Comparison of ENCODE assay signal across 8 mouse cellular contexts in the genomic region with DNA sequence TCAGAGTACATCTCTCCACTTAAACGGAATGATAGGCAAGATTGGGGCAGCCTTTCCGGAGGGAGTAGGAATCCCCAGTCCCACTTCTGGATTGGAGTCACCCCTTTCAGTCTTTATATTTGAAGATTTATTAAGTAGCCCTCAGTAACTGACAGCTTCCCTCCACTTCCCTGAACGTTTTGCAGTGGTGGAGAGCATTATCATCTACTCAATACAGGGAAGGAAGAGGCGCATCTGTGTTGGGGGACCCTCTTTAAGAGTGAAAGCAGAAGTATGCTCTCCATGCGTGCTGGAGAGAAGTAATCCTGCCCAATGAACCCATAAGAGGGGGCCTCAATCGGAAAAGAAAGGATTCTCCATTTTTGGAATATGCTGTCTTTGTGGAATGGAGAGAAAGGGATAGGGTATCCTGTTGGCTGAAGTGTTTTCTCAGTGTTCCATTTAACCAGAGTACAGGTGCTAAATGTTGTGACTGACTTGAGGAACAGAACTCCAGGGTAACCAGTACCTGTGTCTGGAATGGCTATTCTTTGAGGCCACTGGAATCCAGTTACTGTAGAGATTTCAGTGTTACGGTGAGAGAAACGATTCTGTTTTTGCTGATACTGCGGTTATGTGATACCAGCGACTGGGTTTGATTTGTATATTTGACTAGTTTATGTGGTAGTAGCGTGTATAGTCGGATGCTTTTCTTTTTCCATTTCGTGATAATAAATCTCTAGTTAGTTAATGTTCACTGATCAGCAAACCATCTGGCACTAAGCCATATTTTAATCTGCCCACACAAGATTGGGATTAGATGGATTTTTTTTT. TPM values are rescaled to one million over a fixed set of nuclear protein-coding genes. Genes with fewer than 3 reads are reported as not detected.
A peak's percentile ranks its signal among the peaks of the same experiment; 100 is the strongest.
DNase-seq lines count a peak whose midpoint lies in the region; ATAC-seq and TF ChIP-seq lines count a peak whose summit lies in the region.

No protein-coding gene starts in this region.

- TF ChIP-seq CTCF in liver, adult 2 months (IDR thresholded peaks at IDR 0.05; ENCODE audit: low read depth, low read length): no peak

- DNase-seq in liver, adult 2 months (ENCODE audit: extremely low read depth, low read depth, low spot score): peak; percentile 37
- DNase-seq in liver: no peak
- peak; percentile 14 for DNase-seq in R1 (ENCODE audit: low read depth, low spot score)
- DNase-seq in urinary bladder, postnatal 36 days (ENCODE audit: low spot score in 2 of 2): no peak
- no peak for DNase-seq in layer of hippocampus, postnatal 36 days

- ATAC-seq in forebrain, embryonic 15.5 days (replicated peaks): peak; percentile 17; the same call in 1 of the 2 replicates
- no peak for ATAC-seq in intestine, embryonic 16.5 days

- WGBS in liver, adult 2 months: 3% methylated on average over 13 of the region's 13 CpGs
- 6% methylated on average over 13 of the region's 13 CpGs for WGBS in forebrain, embryonic 15.5 days
- WGBS in intestine, embryonic 16.5 days: 2% methylated on average over 13 of the region's 13 CpGs

- no peaks in the 10 kb centered on the region for H3K9me3 ChIP-seq in forebrain, embryonic 15.5 days
- no peaks in the 10 kb centered on the region for H3K9me3 ChIP-seq in intestine, embryonic 16.5 days (ENCODE audit: control insufficient read depth, low read length)

- no peak for TF ChIP-seq POLR2A in liver, adult 2 months (IDR thresholded peaks at IDR 0.05; ENCODE audit: extremely low read depth, insufficient read depth, low read length)
- no peak for TF ChIP-seq POLR2A in myocyte (IDR thresholded peaks at IDR 0.05; ENCODE audit: insufficient read length, low read depth)

- H3K27ac ChIP-seq in liver, adult 2 months (replicated peaks; ENCODE audit: insufficient read depth, low read depth, low read length): peak overlapping the region; percentile 47
- H3K27ac ChIP-seq in forebrain, embryonic 15.5 days (replicated peaks): peak overlapping the region; percentile 87; the same call in 1 of the 2 replicates
- peak overlapping the region; percentile 89 for H3K27ac ChIP-seq in intestine, embryonic 16.5 days (ENCODE audit: low read length)

- peaks cover 8% of the 10 kb centered on the region for H3K4me1 ChIP-seq in liver, adult 2 months (ENCODE audit: control insufficient read depth, insufficient read depth, low read length)
- H3K4me1 ChIP-seq in forebrain, embryonic 15.5 days: peaks cover 33% of the 10 kb centered on the region
- H3K4me1 ChIP-seq in intestine, embryonic 16.5 days (ENCODE audit: control insufficient read depth, insufficient read depth, low read length): peaks cover 19% of the 10 kb centered on the region

- peak overlapping the region; percentile 99 for H3K9ac ChIP-seq in liver, adult 2 months (ENCODE audit: low read depth, low read length)
- H3K9ac ChIP-seq in forebrain, embryonic 15.5 days (replicated peaks): peak overlapping the region; percentile 84
- H3K9ac ChIP-seq in intestine, embryonic 16.5 days (ENCODE audit: low read depth, low read length): peak overlapping the region; percentile 94

- peaks cover 24% of the 10 kb centered on the region for H3K79me2 ChIP-seq in liver, adult 2 months (ENCODE audit: control insufficient read depth, insufficient read depth, low read length)
- peaks cover 55% of the 10 kb centered on the region for H3K79me2 ChIP-seq in myocyte (ENCODE audit: control insufficient read depth, insufficient read depth)

- no peaks in the 10 kb centered on the region for H3K36me3 ChIP-seq in liver, adult 2 months (ENCODE audit: control insufficient read depth, insufficient read depth, low read length)
- no peaks in the 10 kb centered on the region for H3K36me3 ChIP-seq in forebrain, embryonic 15.5 days
- H3K36me3 ChIP-seq in intestine, embryonic 16.5 days (ENCODE audit: control insufficient read depth, insufficient read depth, low read length): no peaks in the 10 kb centered on the region
- H3K36me3 ChIP-seq in myocyte (ENCODE audit: control insufficient read depth, insufficient read depth): no peaks in the 10 kb centered on the region

- no peaks in the 10 kb centered on the region for H3K27me3 ChIP-seq in liver, adult 2 months (ENCODE audit: control insufficient read depth, insufficient read depth, low read length)
- no peaks in the 10 kb centered on the region for H3K27me3 ChIP-seq in forebrain, embryonic 15.5 days
- H3K27me3 ChIP-seq in intestine, embryonic 16.5 days (replicated peaks; ENCODE audit: control insufficient read depth, insufficient read depth, low read length): no peaks in the 10 kb centered on the region
- H3K27me3 ChIP-seq in myocyte (ENCODE audit: control insufficient read depth, insufficient read depth, insufficient read length): no peaks in the 10 kb centered on the region

- H3K4me3 ChIP-seq in liver, adult 2 months (ENCODE audit: insufficient read depth, low read depth, low read length): peak overlapping the region; percentile 100
- peak overlapping the region; percentile 87 for H3K4me3 ChIP-seq in forebrain, embryonic 15.5 days
- peak overlapping the region; percentile 87 for H3K4me3 ChIP-seq in intestine, embryonic 16.5 days (ENCODE audit: low read length)
- H3K4me3 ChIP-seq in myocyte: peak overlapping the region; percentile 36

- peak overlapping the region; percentile 55 for H3K4me2 ChIP-seq in forebrain, embryonic 15.5 days (replicated peaks)
- H3K4me2 ChIP-seq in intestine, embryonic 16.5 days (ENCODE audit: low read depth, low read length): peak overlapping the region; percentile 68
- peak overlapping the region; percentile 94 for H3K4me2 ChIP-seq in myocyte (ENCODE audit: low read depth)

- H3ac ChIP-seq in myocyte (ENCODE audit: control insufficient read depth, insufficient read length): peak overlapping the region; percentile 67

TF ChIP-seq in myocyte, 11 proteins besides CTCF, POLR2A, EP300 and RAD21:
- no peak for TF ChIP-seq MAX (IDR thresholded peaks at IDR 0.05; ENCODE audit: low read depth)
- no peak for TF ChIP-seq REST (IDR thresholded peaks at IDR 0.05; ENCODE audit: insufficient read depth, insufficient read length)
- TF ChIP-seq CEBPB (IDR thresholded peaks at IDR 0.05; ENCODE audit: insufficient read depth, poor library complexity, severe bottlenecking): no peak
- TF ChIP-seq TCF3 (IDR thresholded peaks at IDR 0.05; ENCODE audit: insufficient read length, low read depth): no peak
- no peak for TF ChIP-seq POLR2AphosphoS2 (IDR thresholded peaks at IDR 0.05; ENCODE audit: insufficient read length, low read depth)
- no peak for TF ChIP-seq E2F4 (IDR thresholded peaks at IDR 0.05; ENCODE audit: insufficient read depth)
- TF ChIP-seq SRF (IDR thresholded peaks at IDR 0.05; ENCODE audit: control insufficient read depth, insufficient read length, low read depth): no peak
- no peak for TF ChIP-seq MYOG (IDR thresholded peaks at IDR 0.05; ENCODE audit: control insufficient read depth in 1 of 3, insufficient read depth in 1 of 3, insufficient read length in 2 of 3, low read depth in 2 of 3)
- no peak for TF ChIP-seq MYOD1 (IDR thresholded peaks at IDR 0.05; ENCODE audit: control insufficient read depth in 1 of 3, insufficient read length in 2 of 3, low read depth in 2 of 3)
- no peak for TF ChIP-seq USF1 (IDR thresholded peaks at IDR 0.05; ENCODE audit: low read depth)
- TF ChIP-seq TCF12 (IDR thresholded peaks at IDR 0.05; ENCODE audit: insufficient read depth, poor library complexity, severe bottlenecking): no peak

RNA-seq across cellular contexts. Expression of a gene that starts 1.1 kb away (rescaled TPM):
- 8.1 and 8.9 TPM in 2 replicates for total RNA-seq in liver, adult 2 months (2014; rRNA removed)
- 3.2 and 4.1 TPM in 2 replicates for polyA plus RNA-seq in liver, adult 2 months (2012; rRNA removed)
- 34.6 and 34.8 TPM in 2 replicates for polyA plus RNA-seq in forebrain, embryonic 15.5 days (2015; fragmentation: Nextera tagmentation; extraction: Ambion mirVana)
- 26.3 and 28.8 TPM in 2 replicates for polyA plus RNA-seq in intestine, embryonic 16.5 days (2015; fragmentation: Nextera tagmentation; extraction: Ambion mirVana)
- 4.2 TPM for polyA plus RNA-seq in myocyte (2012; fragmentation: generic; extraction: Trizol)
- total RNA-seq in layer of hippocampus, postnatal 36 days (2021): 10 to 100 TPM; 25.8 to 27.0 TPM

Comparison
In these comparisons a context has a peak if more than half of its experiments do, and no peak if none do; other contexts are left out.
1. DNase-seq: peak in liver, adult 2 months (single experiment) and R1 (single experiment); none in liver (single experiment), urinary bladder, postnatal 36 days (0 of 2) and layer of hippocampus, postnatal 36 days (0 of 2).
2. H3K4me3 ChIP-seq: peak in every context shown above with its lines; median percentile 100 in liver, adult 2 months; 87 in forebrain, embryonic 15.5 days; 87 in intestine, embryonic 16.5 days; 36 in myocyte.
3. Peak in every context shown above with its lines, with median percentiles within 50 percentile points of each other: H3K27ac ChIP-seq, H3K9ac ChIP-seq and H3K4me2 ChIP-seq.